Mouse (Mus musculus): ENCODE measurements around the gene Kif13a.

DNA sequence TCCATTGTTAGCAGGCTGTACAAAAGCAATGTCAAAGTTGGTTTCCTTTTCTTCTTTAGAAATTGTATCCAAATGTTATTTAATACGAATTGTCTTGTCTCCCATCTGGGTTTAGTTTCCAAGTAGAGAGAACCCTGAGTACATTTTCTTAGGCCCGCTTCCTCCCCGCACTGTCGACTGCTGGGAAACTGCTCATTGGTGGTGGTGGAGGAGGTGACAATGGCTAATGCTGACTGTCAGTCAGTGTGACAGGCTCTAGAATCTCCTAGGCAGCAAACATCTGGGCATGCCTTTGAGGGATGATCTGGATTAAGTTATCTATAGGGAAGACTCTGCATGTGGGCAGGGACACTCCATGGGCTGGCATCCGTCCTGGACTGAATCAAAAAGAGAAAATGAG is 96.1 kb downstream of the Kif13a start:
- TF ChIP-seq POLR2A (IDR thresholded peaks at IDR 0.05; ENCODE audit: borderline replicate concordance, extremely low read depth, insufficient read depth, insufficient read length, poor library complexity, severe bottlenecking) (no peak), CTCF (IDR thresholded peaks at IDR 0.05; ENCODE audit: borderline replicate concordance, extremely low read depth, insufficient read depth, insufficient read length) (no peak)
